Mouse (Mus musculus) heart, adult 2 months (tissue): ENCODE results near the gene Zfhx3.

ENCODE experiments used
- CTCF ChIP-seq: fragments of 200-600 bp; IDR thresholded peaks from 2 replicates; pipeline ENCODE4 v1.8.1; 2022; ENCODE audit warnings: antibody characterized with exemption, mild to moderate bottlenecking, moderate library complexity
- EP300 ChIP-seq: fragments of 200-500 bp; IDR thresholded peaks from 2 replicates; pipeline ENCODE4 v1.6.1; 2011; ENCODE audit warnings: low read depth, low read length, control low read depth; ENCODE audit not compliant: insufficient read depth

DNA sequence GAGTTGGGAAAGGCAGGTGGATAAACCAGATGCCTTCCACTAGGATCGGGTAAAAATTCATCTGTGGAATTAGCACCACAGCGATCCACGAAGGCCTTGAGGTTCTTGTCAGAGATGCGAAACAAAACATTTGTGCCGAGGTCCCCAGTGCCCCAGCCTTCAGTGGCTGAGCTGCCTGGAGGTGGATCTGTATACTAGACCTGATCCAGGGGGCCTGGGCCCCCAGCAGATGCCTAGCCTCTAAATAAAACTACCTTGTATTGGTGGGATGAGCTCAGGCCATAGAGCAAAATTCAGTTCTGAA, 769.0 kb downstream of the Zfhx3 start:
- TF ChIP-seq EP300 (no peak), CTCF (no peak)
